Mouse (Mus musculus): ENCODE data around the gene Dcp1a.

DNA sequence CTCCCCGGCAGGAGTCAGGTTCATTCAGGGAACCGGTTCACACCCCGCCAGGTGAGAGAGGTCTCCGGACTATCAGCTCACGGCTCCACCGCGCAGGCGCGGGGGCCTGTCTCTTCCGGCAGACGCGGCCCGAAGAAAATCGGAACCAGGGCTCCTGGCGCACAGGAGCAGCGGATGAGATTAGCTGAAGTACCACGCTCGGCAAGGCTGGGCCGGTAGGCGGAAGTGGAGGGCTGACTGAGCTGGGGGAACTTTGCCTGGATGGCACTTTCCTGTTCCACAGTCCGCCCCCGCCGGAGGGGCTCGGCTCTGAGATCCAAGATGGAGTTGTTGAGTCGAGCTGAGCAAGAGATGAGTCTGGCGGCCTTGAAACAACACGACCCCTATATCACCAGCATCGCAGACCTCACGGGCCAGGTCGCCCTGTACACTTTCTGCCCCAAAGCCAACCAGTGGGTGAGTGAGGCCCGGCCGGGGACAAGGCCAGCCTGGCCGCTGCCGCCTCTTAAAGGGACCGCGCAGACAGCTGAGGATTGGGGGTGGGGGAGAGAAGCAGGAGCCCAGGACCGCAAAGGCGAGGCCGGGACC is at the start of gene Dcp1a:
- TF ChIP-seq CTCF (conservative IDR thresholded peaks at IDR 0.05 in 1 of 2, IDR thresholded peaks at IDR 0.05 in 1 of 2; ENCODE audit: low read depth in 2 of 2, low read length in 2 of 2), result no peak
- TF ChIP-seq EP300 (IDR thresholded peaks at IDR 0.05; ENCODE audit: low read length), result no peak
- TF ChIP-seq ZKSCAN1 (IDR thresholded peaks at IDR 0.05; ENCODE audit: borderline replicate concordance, low read depth, low read length), result no peak
- TF ChIP-seq MAFK (IDR thresholded peaks at IDR 0.05; ENCODE audit: insufficient replicate concordance, low read length), result peak; percentile 57; the same call in 1 of the 2 replicates
- peak; percentile 96 for TF ChIP-seq ELF1 (IDR thresholded peaks at IDR 0.05; ENCODE audit: low read depth, low read length)
- no peak for TF ChIP-seq JUND (conservative IDR thresholded peaks at IDR 0.05; ENCODE audit: low read depth, low read length)
- TF ChIP-seq POLR2A (IDR thresholded peaks at IDR 0.05; ENCODE audit: low read depth, low read length), result peak; percentile 81
- peak; percentile 26; the same call in 1 of the 2 replicates for TF ChIP-seq ZNF384 (IDR thresholded peaks at IDR 0.05; ENCODE audit: low read depth, low read length)
- peak; percentile 88 for TF ChIP-seq NELFE (IDR thresholded peaks at IDR 0.05; ENCODE audit: low read depth, low read length)
- peak; percentile 64 for TF ChIP-seq ETS1 (conservative IDR thresholded peaks at IDR 0.05; ENCODE audit: low read depth, low read length)
